Mouse (Mus musculus): ENCODE measurements around the gene Akr1e1. TPM values are rescaled to one million over a fixed set of nuclear protein-coding genes. Genes with fewer than 3 reads are reported as not detected.

Akr1e1 gene
- polyA plus RNA-seq, 1 experiment from 2014 or later, result 23.4 TPM

GRCm38 (mm10) chr13:4560500-4560899 is 48.5 kb downstream of the Akr1e1 start:
- no peaks in the 10 kb centered on the region for H3K36me3 ChIP-seq
- no peak for ATAC-seq
- H3K4me1 ChIP-seq, result no peaks in the 10 kb centered on the region

GRCm38 (mm10) chr13:4559143-4559542 is 49.8 kb downstream of the Akr1e1 start:
- Histone ChIP-seq H3K4me1 (no peaks in the 10 kb centered on the region), H3K9ac (no peak overlapping the region), H3K36me3 (no peaks in the 10 kb centered on the region), H3K27ac (no peak overlapping the region), H3K27me3 (replicated peaks) (no peaks in the 10 kb centered on the region), H3K9me3 (replicated peaks) (no peaks in the 10 kb centered on the region), H3K4me3 (no peak overlapping the region), H3K4me2 (no peak overlapping the region)
- ATAC-seq, result no peak
- WGBS (ENCODE audit: insufficient replicate concordance), result 42% methylated on average over 1 of the region's 1 CpGs

More at GRCm38 (mm10) chr13:4560500-4560899, 48.5 kb downstream of the Akr1e1 start:
- Histone ChIP-seq H3K27ac (no peak overlapping the region), H3K4me2 (no peak overlapping the region), H3K4me3 (no peak overlapping the region), H3K9ac (no peak overlapping the region), H3K27me3 (replicated peaks) (no peaks in the 10 kb centered on the region), H3K9me3 (replicated peaks) (no peaks in the 10 kb centered on the region)

Other genes with a start within 250 kb of the Akr1e1 start
- gene Akr1c6, start 174.9 kb downstream of the Akr1e1 start, polyA plus RNA-seq (2016; fragmentation: Nextera tagmentation; extraction: Ambion mirVana), result 0.33 TPM in 1 of 2 replicates, not detected in the other
- not detected in 2 replicates for gene Akr1c20, start 85.8 kb downstream of the Akr1e1 start, polyA plus RNA-seq (2016; fragmentation: Nextera tagmentation; extraction: Ambion mirVana)
- gene Akr1c21, start 35.1 kb downstream of the Akr1e1 start, polyA plus RNA-seq (2016; fragmentation: Nextera tagmentation; extraction: Ambion mirVana), result not detected in 2 replicates